Mouse (Mus musculus) cerebellum, adult 2 months (tissue): Measurements from ENCODE around the gene Atcay.
"Not testable (repeated sequence)": the region's sequence is repeated elsewhere in the genome, so short reads cannot be mapped to it uniquely, and the experiment has no call there.

ENCODE experiments used
- CTCF ChIP-seq: fragments of 200-500 bp; IDR thresholded peaks from 2 replicates; pipeline ENCODE4 v1.5.1; 2011; ENCODE audit warnings: low read depth, mild to moderate bottlenecking, control low read depth, low read length, moderate library complexity, borderline replicate concordance; ENCODE audit not compliant: insufficient read depth
- POLR2A ChIP-seq: fragments of 200-500 bp; IDR thresholded peaks from 2 replicates; pipeline ENCODE4 v1.6.1; 2011; ENCODE audit warnings: low read length, control low read depth, borderline replicate concordance; ENCODE audit not compliant: insufficient read depth

- TF ChIP-seq CTCF, POLR2A: not testable (repeated sequence)
These were observed 48.8 kb downstream of the Atcay start for GRCm38 (mm10) chr10:81181860-81182259.
